9 mouse cellular contexts compared by ENCODE assay signal in the genomic region with DNA sequence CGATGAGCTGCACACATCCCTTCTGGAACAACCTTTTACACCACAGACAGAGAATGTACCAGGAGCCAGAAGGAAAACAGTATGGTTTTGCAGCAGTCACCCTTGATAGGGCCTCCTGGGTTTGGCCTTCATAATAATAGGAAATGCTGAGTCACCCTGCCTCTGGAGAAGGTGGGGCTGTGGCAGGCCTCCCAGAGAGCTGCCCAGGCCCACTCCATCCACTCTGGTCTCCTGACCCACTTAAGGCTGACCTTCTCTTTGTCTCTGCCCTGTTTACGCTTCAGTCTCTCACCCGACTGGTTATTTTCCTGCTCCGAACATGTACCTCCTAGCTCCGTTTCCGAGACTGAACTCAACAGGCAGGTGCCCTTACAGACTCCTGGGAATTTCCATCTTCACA. TPM values are rescaled to one million over a fixed set of nuclear protein-coding genes. Genes with fewer than 3 reads are reported as not detected.
DNase-seq lines count a peak whose midpoint lies in the region; ATAC-seq and TF ChIP-seq lines count a peak whose summit lies in the region.
"Had no signal": no experiment of that assay in that cellular context is flagged by ENCODE, and none has a peak within 500 bp of the region (broad histone marks: within the 10 kb centered on the region; RNA-seq: fewer than 3 reads in every experiment).

No protein-coding gene starts in this region.

- H3K27me3 ChIP-seq in heart, adult 2 months (ENCODE audit: control insufficient read depth, insufficient read depth, low read length): no peaks in the 10 kb centered on the region
- H3K27me3 ChIP-seq in kidney, postnatal 0 days (ENCODE audit: insufficient read depth, low read length): no peaks in the 10 kb centered on the region
- H3K27me3 ChIP-seq: limb, embryonic 15.5 days had no signal

- peak; percentile 34 for DNase-seq in ovary, postnatal 36 days (ENCODE audit: low spot score)
- DNase-seq in ovary, postnatal 10 days (ENCODE audit: low spot score): no peak
- DNase-seq in heart, adult 2 months: peak; percentile 47 to 71
- DNase-seq in kidney, postnatal 0 days (ENCODE audit: low spot score): no peak
- DNase-seq in right cerebral cortex, postnatal 25 days: no peak
- no peak for DNase-seq in testis, postnatal 10 days (ENCODE audit: low spot score)

- no peaks in the 10 kb centered on the region for H3K9me3 ChIP-seq in kidney, postnatal 0 days (replicated peaks; ENCODE audit: low read length)
- H3K9me3 ChIP-seq: limb, embryonic 15.5 days had no signal

- H3K79me2 ChIP-seq in heart, adult 2 months (replicated peaks; ENCODE audit: control insufficient read depth, insufficient read depth, low read length): no peaks in the 10 kb centered on the region

- WGBS in heart, adult 2 months: 47% methylated on average over 6 of the region's 6 CpGs
- WGBS in kidney, postnatal 0 days: 74% methylated on average over 6 of the region's 6 CpGs

- no peak for TF ChIP-seq POLR2A in heart, adult 2 months (IDR thresholded peaks at IDR 0.05; ENCODE audit: insufficient read depth, low read depth, low read length)

- TF ChIP-seq CTCF in heart, adult 2 months (IDR thresholded peaks at IDR 0.05): no peak
- TF ChIP-seq CTCF in kidney, postnatal 0 days (IDR thresholded peaks at IDR 0.05; ENCODE audit: low read depth): no peak

- TF ChIP-seq EP300 in heart, adult 2 months (IDR thresholded peaks at IDR 0.05; ENCODE audit: insufficient read depth, low read depth, low read length): no peak

- no peak overlapping the region for H3K9ac ChIP-seq in heart, adult 2 months (ENCODE audit: low read depth, low read length)
- H3K9ac ChIP-seq in kidney, postnatal 0 days (ENCODE audit: low read depth, low read length): no peak overlapping the region
- H3K9ac ChIP-seq: limb, embryonic 15.5 days had no signal

- no peak overlapping the region for H3K4me3 ChIP-seq in heart, adult 2 months
- H3K4me3 ChIP-seq in kidney, postnatal 0 days (replicated peaks; ENCODE audit: low read depth, low read length): no peak overlapping the region
- H3K4me3 ChIP-seq: limb, embryonic 15.5 days had no signal

- ATAC-seq in kidney, postnatal 0 days (replicated peaks; ENCODE audit: low FRiP score, low read depth): peak; percentile 91; the same call in 1 of the 2 replicates
- ATAC-seq in megakaryocyte-erythroid progenitor cell, adult 5-6 weeks (replicated peaks; ENCODE audit: low FRiP score, low TSS enrichment, poor library complexity, severe bottlenecking): peak; percentile 92
- no peak for ATAC-seq in CD4-positive, CD25-positive, alpha-beta regulatory T cell, adult 4 months

- no peak overlapping the region for H3K4me2 ChIP-seq in kidney, postnatal 0 days (ENCODE audit: low read length)
- H3K4me2 ChIP-seq: limb, embryonic 15.5 days had no signal

- intact Hi-C loops in heart, adult 2 months (cut with DNase I): no loop called here

- no peaks in the 10 kb centered on the region; the same call in 1 of the 2 replicates for H3K36me3 ChIP-seq in heart, adult 2 months (ENCODE audit: control insufficient read depth, insufficient read depth, low read length)
- H3K36me3 ChIP-seq in kidney, postnatal 0 days (ENCODE audit: insufficient read depth, low read length): no peaks in the 10 kb centered on the region
- H3K36me3 ChIP-seq: limb, embryonic 15.5 days had no signal

- peak overlapping the region; percentile 78 for H3K27ac ChIP-seq in heart, adult 2 months
- peak overlapping the region; percentile 25; the same call in 1 of the 2 replicates for H3K27ac ChIP-seq in kidney, postnatal 0 days
- H3K27ac ChIP-seq: limb, embryonic 15.5 days had no signal

- H3K4me1 ChIP-seq in heart, adult 2 months (ENCODE audit: control insufficient read depth, insufficient read depth, low read length): peaks cover 2% of the 10 kb centered on the region
- H3K4me1 ChIP-seq in kidney, postnatal 0 days (replicated peaks; ENCODE audit: insufficient read depth, low read length): 0 out of 2 replicates have a peak, but pooled peaks cover 2% of the 10 kb centered on the region
- H3K4me1 ChIP-seq: limb, embryonic 15.5 days had no signal

RNA-seq across cellular contexts. Expression of a gene that starts 0.3 kb away (rescaled TPM):
- 10 to 100 TPM; 85.1 to 87.6 TPM for total RNA-seq in heart, adult 2 months (2021)
- polyA plus RNA-seq in heart, adult 2 months (2012; rRNA removed): 14.1 and 34.8 TPM in 2 replicates
- 107 and 119 TPM in 2 replicates for polyA plus RNA-seq in kidney, postnatal 0 days (2015; fragmentation: Nextera tagmentation; extraction: Ambion mirVana)
- 76.2 and 99.2 TPM in 2 replicates for total RNA-seq in megakaryocyte-erythroid progenitor cell, adult 5-6 weeks (2014; fragmentation: Nextera tagmentation)
- total RNA-seq in megakaryocyte-erythroid progenitor cell, adult 5-6 weeks (2017): 119 and 171 TPM in 2 replicates
- 10 to 100 TPM; 46.7 to 49.4 TPM for polyA plus RNA-seq in CD4-positive, CD25-positive, alpha-beta regulatory T cell, adult 4 months (2017; shearing (Covaris generic))

RNA-seq across cellular contexts. Expression of a gene that starts 48.7 kb away (rescaled TPM):
- total RNA-seq in heart, adult 2 months (2021): 10 to 100 TPM; 43.2 to 45.4 TPM
- 22.2 and 39.4 TPM in 2 replicates for polyA plus RNA-seq in heart, adult 2 months (2012; rRNA removed)
- 0.13 TPM in 1 of 2 replicates, not detected in the other for polyA plus RNA-seq in kidney, postnatal 0 days (2015; fragmentation: Nextera tagmentation; extraction: Ambion mirVana)
- not detected in 2 replicates for total RNA-seq in megakaryocyte-erythroid progenitor cell, adult 5-6 weeks (2014; fragmentation: Nextera tagmentation)
- total RNA-seq in megakaryocyte-erythroid progenitor cell, adult 5-6 weeks (2017): 1.4 TPM in 1 of 2 replicates, not detected in the other
- polyA plus RNA-seq in CD4-positive, CD25-positive, alpha-beta regulatory T cell, adult 4 months (2017; shearing (Covaris generic)): not detected

Comparison
In these comparisons a context has a peak if more than half of its experiments do, and no peak if none do; other contexts are left out.
1. DNase-seq: peak in ovary, postnatal 36 days (single experiment) and heart, adult 2 months (2 of 2); none in ovary, postnatal 10 days (single experiment), kidney, postnatal 0 days (single experiment), right cerebral cortex, postnatal 25 days (single experiment) and testis, postnatal 10 days (single experiment).
2. RNA of a gene that starts 48.7 kb away (polyA plus RNA-seq): 22.2 to 39.4 TPM in heart, adult 2 months; not detected in CD4-positive, CD25-positive, alpha-beta regulatory T cell, adult 4 months and 0.13 TPM in kidney, postnatal 0 days; every median in the first group is over 10 times any median in the second.